Mouse (Mus musculus) MN1 (cell line): ENCODE data around the gene Zfp213.
"Not testable (repeated sequence)": the region's sequence is repeated elsewhere in the genome, so short reads cannot be mapped to it uniquely, and the experiment has no call there.

Experiments
- DNase-seq: peaks from one replicate; pipeline ENCODE4 v3.0.0-alpha.2; 2016; ENCODE audit warnings: low spot score

The Zfp213 gene

GRCm38 (mm10) chr17:23543983-23544382 is 20.1 kb downstream of the Zfp213 start:
- DNase-seq = no peak

DNA sequence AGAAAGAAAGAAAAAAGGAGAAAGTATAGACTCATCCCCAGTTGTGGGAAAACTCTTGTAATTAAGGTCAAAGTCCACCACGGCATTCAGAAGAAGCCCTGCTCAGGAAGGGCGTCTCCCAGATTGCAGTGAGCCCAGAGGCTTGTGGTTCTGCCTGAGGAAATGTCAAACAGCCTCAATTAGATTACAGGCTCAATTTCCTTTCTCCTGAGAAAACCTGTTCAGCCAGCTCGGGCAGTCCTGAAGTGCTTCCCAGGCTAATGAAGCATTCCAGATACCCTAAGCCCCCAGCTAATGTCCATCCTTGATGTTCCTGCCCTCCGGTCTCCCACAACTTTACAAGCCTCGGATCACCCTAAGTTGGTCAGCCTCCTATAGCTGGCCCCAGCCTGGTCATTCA is 20.7 kb downstream of the Zfp213 start:
- no peak for DNase-seq

DNA sequence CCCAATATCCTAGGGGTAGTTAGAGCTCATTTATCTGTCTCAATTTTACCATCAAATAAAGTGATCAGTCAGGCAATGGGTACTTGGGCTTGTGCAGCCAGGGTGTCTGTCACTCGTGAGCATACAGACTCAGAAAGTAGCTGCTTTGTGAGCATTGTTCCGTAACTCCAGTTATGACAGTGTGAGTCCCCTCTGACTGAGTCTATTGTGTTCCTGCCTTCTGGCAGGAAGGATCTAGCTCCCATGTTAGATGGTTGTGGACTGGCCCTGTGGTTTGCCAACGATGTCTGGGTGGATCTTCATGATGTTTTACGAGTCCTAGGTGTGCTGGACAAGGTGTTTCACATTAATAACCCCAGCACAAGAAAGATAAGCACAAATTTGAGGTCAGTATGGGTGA is 21.2 kb downstream of the Zfp213 start:
- DNase-seq = no peak

GRCm38 (mm10) chr17:23542004-23542720 is 21.9 kb downstream of the Zfp213 start:
- peak; percentile 66 for DNase-seq

GRCm38 (mm10) chr17:23540605-23541475 is 23.2 kb downstream of the Zfp213 start:
- peak; percentile 68 for DNase-seq

GRCm38 (mm10) chr17:23540106-23540505 is 23.9 kb downstream of the Zfp213 start:
- no peak for DNase-seq

GRCm38 (mm10) chr17:23539608-23540007 is 24.4 kb downstream of the Zfp213 start:
- DNase-seq = no peak

DNA sequence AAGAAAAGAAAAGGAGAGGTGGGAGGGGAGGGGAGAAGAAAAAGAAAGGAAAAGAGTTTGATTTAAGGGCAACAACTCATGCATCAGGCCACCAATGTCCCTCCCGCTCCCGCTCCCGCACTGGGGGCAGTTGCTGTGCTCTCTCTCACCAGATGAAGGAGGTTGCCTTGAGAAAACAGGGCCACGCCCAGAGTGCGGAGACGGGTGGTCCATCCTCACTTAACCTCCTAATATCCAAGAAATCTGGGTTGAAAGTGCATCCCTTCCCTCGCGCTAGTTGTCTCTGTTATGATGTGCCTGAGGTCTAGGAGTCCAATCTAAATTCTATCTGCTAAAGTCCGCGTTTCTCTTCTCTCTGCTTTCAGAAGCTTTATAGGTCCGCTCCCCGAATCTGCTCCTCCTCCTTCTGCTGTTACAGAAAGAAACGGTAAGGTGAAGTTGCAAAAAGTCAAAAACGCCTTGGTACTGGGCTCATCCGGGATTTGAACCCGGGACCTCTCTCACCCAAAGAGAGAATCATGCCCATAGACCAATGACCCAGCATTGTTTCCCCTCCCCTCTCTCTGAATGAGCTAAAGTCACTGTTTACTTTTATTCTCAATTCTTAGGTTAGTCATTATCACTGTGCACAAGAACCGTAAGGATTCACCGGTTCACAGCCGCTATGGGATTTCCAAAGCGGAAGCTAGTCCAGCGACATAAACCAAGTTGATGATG is 25.6 kb downstream of the Zfp213 start:
- DNase-seq = peak; percentile 64

- peak; percentile 57 for DNase-seq
These were observed 26.3 kb downstream of the Zfp213 start for GRCm38 (mm10) chr17:23537554-23538255.

GRCm38 (mm10) chr17:23535046-23535788 is 28.8 kb downstream of the Zfp213 start:
- peak; percentile 66 for DNase-seq

DNA sequence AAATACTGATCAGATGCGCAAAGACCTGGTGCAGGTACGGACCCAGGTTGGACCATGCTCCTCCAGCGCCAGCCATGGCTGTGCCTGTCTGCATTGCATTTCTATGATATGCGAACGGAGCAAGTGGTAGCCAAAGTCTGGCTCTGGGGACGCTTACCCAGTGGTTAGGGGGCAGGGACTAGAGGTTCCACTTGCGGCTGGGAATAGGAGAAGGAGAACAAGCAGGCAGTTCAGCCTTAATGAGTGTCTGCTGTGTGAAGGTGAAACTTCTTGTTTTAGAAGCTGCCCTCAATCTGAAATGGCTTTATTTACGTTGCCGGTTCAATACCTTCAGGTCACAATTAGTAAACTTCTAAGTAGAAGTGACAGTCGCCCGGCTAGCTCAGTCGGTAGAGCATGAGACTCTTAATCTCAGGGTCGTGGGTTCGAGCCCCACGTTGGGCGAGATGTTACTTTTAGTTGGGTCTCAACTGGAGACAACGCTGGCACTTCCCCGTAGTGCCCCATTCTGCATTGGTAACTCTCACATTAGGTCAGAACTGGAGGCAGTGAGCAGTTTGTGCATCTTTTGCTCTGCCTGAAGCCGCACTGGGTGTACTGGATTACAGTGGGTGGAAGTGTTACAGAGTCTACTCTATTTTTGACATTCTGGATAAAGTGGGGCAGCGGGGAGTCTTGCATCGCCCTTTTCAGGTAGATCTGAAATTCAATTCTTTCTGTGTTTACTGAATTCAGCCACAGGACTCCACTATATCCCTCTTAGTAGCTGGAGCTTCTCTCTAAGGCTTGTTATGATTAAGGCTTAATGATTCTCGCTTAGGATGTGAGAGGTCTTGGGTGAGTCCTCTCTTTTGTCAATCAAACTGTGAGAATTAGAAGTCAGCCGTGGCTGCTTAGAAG is 30.2 kb downstream of the Zfp213 start:
- DNase-seq = not testable (repeated sequence)

GRCm38 (mm10) chr17:23531408-23531807 is 32.6 kb downstream of the Zfp213 start:
- not testable (repeated sequence) for DNase-seq

- DNase-seq = not testable (repeated sequence)
These were observed 40.9 kb downstream of the Zfp213 start for GRCm38 (mm10) chr17:23522941-23523732.

GRCm38 (mm10) chr17:23518701-23519423 is 45.2 kb downstream of the Zfp213 start:
- DNase-seq = no peak
